Mouse (Mus musculus): ENCODE measurements at regions not wholly inside any gene's neighbourhood (a gene's known extent, or its start where the extent isn't known, plus 50 kb on each side); places are given as distances from the start of the nearest gene placed in this dataset.

GRCm38 (mm10) chr6:81731631-81732030 is 191.8 kb upstream of the Gcfc2 start:
- DNase-seq (no peak), ATAC-seq (ENCODE audit: low FRiP score, low TSS enrichment) (no peak)
- no peaks in the 10 kb centered on the region for H3K27me3 ChIP-seq (ENCODE audit: control insufficient read depth, insufficient read depth, low read length)
- whole genome bisulfite sequencing: 82% methylated on average over 5 of the region's 5 CpGs
- no peaks in the 10 kb centered on the region for H3K9me3 ChIP-seq (ENCODE audit: control insufficient read depth, low read length)
- H3K9ac ChIP-seq (replicated peaks; ENCODE audit: low read length): no peak overlapping the region
- no peak overlapping the region for H3K4me3 ChIP-seq (replicated peaks; ENCODE audit: low read depth, low read length)
- H3K27ac ChIP-seq (replicated peaks; ENCODE audit: low read depth, low read length): no peak overlapping the region
- no peaks in the 10 kb centered on the region for H3K36me3 ChIP-seq (ENCODE audit: control insufficient read depth, insufficient read depth, low read length)
- no peak overlapping the region for H3K4me2 ChIP-seq (ENCODE audit: low read length)
- H3K4me1 ChIP-seq (ENCODE audit: control insufficient read depth, insufficient read depth, low read length): no peaks in the 10 kb centered on the region

- Histone ChIP-seq H3K4me3 (replicated peaks; ENCODE audit: low read depth, low read length) (no peak overlapping the region), H3K4me2 (ENCODE audit: low read length) (no peak overlapping the region), H3K9ac (replicated peaks; ENCODE audit: low read length) (no peak overlapping the region), H3K36me3 (ENCODE audit: control insufficient read depth, insufficient read depth, low read length) (no peaks in the 10 kb centered on the region), H3K27me3 (ENCODE audit: control insufficient read depth, insufficient read depth, low read length) (no peaks in the 10 kb centered on the region), H3K27ac (replicated peaks; ENCODE audit: low read depth, low read length) (no peak overlapping the region), H3K4me1 (ENCODE audit: control insufficient read depth, insufficient read depth, low read length) (no peaks in the 10 kb centered on the region), H3K9me3 (ENCODE audit: control insufficient read depth, low read length) (no peaks in the 10 kb centered on the region)
- WGBS: 88% methylated on average over 3 of the region's 3 CpGs
- ATAC-seq (ENCODE audit: low FRiP score, low TSS enrichment) (no peak), DNase-seq (no peak)
These were observed 189.9 kb upstream of the Gcfc2 start for GRCm38 (mm10) chr6:81733527-81733926.

- DNase-seq (no peak), ATAC-seq (ENCODE audit: low FRiP score, low TSS enrichment) (no peak)
- Histone ChIP-seq H3K36me3 (ENCODE audit: control insufficient read depth, insufficient read depth, low read length) (no peaks in the 10 kb centered on the region), H3K4me2 (ENCODE audit: low read length) (no peak overlapping the region), H3K4me3 (replicated peaks; ENCODE audit: low read depth, low read length) (no peak overlapping the region), H3K27ac (replicated peaks; ENCODE audit: low read depth, low read length) (no peak overlapping the region), H3K9ac (replicated peaks; ENCODE audit: low read length) (no peak overlapping the region), H3K9me3 (ENCODE audit: control insufficient read depth, low read length) (no peaks in the 10 kb centered on the region), H3K27me3 (ENCODE audit: control insufficient read depth, insufficient read depth, low read length) (no peaks in the 10 kb centered on the region), H3K4me1 (ENCODE audit: control insufficient read depth, insufficient read depth, low read length) (no peaks in the 10 kb centered on the region)
- WGBS: 90% methylated on average over 5 of the region's 5 CpGs
These were observed 185.0 kb upstream of the Gcfc2 start for GRCm38 (mm10) chr6:81738466-81738865.

- H3K36me3 ChIP-seq (ENCODE audit: control insufficient read depth, insufficient read depth, low read length): no peaks in the 10 kb centered on the region
- H3K27me3 ChIP-seq (ENCODE audit: control insufficient read depth, insufficient read depth, low read length): no peaks in the 10 kb centered on the region
- DNase-seq (no peak), ATAC-seq (ENCODE audit: low FRiP score, low TSS enrichment) (peak; percentile 31; the same call in 1 of the 2 replicates)
- WGBS: 48% methylated on average over 3 of the region's 3 CpGs
- no peaks in the 10 kb centered on the region for H3K9me3 ChIP-seq (ENCODE audit: control insufficient read depth, low read length)
- H3K27ac ChIP-seq (replicated peaks; ENCODE audit: low read depth, low read length): no peak overlapping the region
- no peak overlapping the region for H3K4me2 ChIP-seq (ENCODE audit: low read length)
- H3K9ac ChIP-seq (replicated peaks; ENCODE audit: low read length): no peak overlapping the region
- H3K4me1 ChIP-seq (ENCODE audit: control insufficient read depth, insufficient read depth, low read length): no peaks in the 10 kb centered on the region
- no peak overlapping the region for H3K4me3 ChIP-seq (replicated peaks; ENCODE audit: low read depth, low read length)
These were observed 173.8 kb upstream of the Gcfc2 start for GRCm38 (mm10) chr6:81749681-81750080.

- DNase-seq: no peak
These were observed 171.8 kb upstream of the Gcfc2 start for GRCm38 (mm10) chr6:81751631-81752030.

GRCm38 (mm10) chr6:81756242-81756641 is 167.2 kb upstream of the Gcfc2 start:
- H3K9ac ChIP-seq (replicated peaks; ENCODE audit: low read length): no peak overlapping the region
- H3K4me3 ChIP-seq (replicated peaks; ENCODE audit: low read depth, low read length): no peak overlapping the region
- H3K4me1 ChIP-seq (ENCODE audit: control insufficient read depth, insufficient read depth, low read length): 0 out of 2 replicates have a peak, but pooled peaks cover 3% of the 10 kb centered on the region
- H3K27ac ChIP-seq (replicated peaks; ENCODE audit: low read depth, low read length): no peak overlapping the region
- 84% methylated on average over 7 of the region's 7 CpGs for WGBS
- DNase-seq: no peak
- H3K4me2 ChIP-seq (ENCODE audit: low read length): no peak overlapping the region
- no peaks in the 10 kb centered on the region for H3K36me3 ChIP-seq (ENCODE audit: control insufficient read depth, insufficient read depth, low read length)
- no peaks in the 10 kb centered on the region for H3K27me3 ChIP-seq (ENCODE audit: control insufficient read depth, insufficient read depth, low read length)
- no peak for ATAC-seq (ENCODE audit: low FRiP score, low TSS enrichment)
- H3K9me3 ChIP-seq (ENCODE audit: control insufficient read depth, low read length): no peaks in the 10 kb centered on the region

More at GRCm38 (mm10) chr6:81751631-81752030, 171.8 kb upstream of the Gcfc2 start:
- no peaks in the 10 kb centered on the region for H3K27me3 ChIP-seq (ENCODE audit: control insufficient read depth, insufficient read depth, low read length)
- ATAC-seq (ENCODE audit: low FRiP score, low TSS enrichment): no peak
- no peaks in the 10 kb centered on the region for H3K36me3 ChIP-seq (ENCODE audit: control insufficient read depth, insufficient read depth, low read length)
- no peak overlapping the region for H3K4me2 ChIP-seq (ENCODE audit: low read length)
- no peaks in the 10 kb centered on the region for H3K4me1 ChIP-seq (ENCODE audit: control insufficient read depth, insufficient read depth, low read length)
- H3K9me3 ChIP-seq (ENCODE audit: control insufficient read depth, low read length): no peaks in the 10 kb centered on the region
- H3K4me3 ChIP-seq (replicated peaks; ENCODE audit: low read depth, low read length): no peak overlapping the region
- H3K9ac ChIP-seq (replicated peaks; ENCODE audit: low read length): no peak overlapping the region
- no peak overlapping the region for H3K27ac ChIP-seq (replicated peaks; ENCODE audit: low read depth, low read length)
- WGBS: 95% methylated on average over 5 of the region's 5 CpGs

GRCm38 (mm10) chr6:81758876-81759275 is 164.6 kb upstream of the Gcfc2 start:
- Histone ChIP-seq H3K9ac (replicated peaks; ENCODE audit: low read length) (no peak overlapping the region), H3K36me3 (ENCODE audit: control insufficient read depth, insufficient read depth, low read length) (no peaks in the 10 kb centered on the region), H3K4me1 (ENCODE audit: control insufficient read depth, insufficient read depth, low read length) (0 out of 2 replicates have a peak, but pooled peaks cover 3% of the 10 kb centered on the region), H3K4me2 (ENCODE audit: low read length) (no peak overlapping the region), H3K4me3 (replicated peaks; ENCODE audit: low read depth, low read length) (no peak overlapping the region), H3K27ac (replicated peaks; ENCODE audit: low read depth, low read length) (no peak overlapping the region), H3K9me3 (ENCODE audit: control insufficient read depth, low read length) (no peaks in the 10 kb centered on the region), H3K27me3 (ENCODE audit: control insufficient read depth, insufficient read depth, low read length) (no peaks in the 10 kb centered on the region)
- no peak for DNase-seq
- ATAC-seq (ENCODE audit: low FRiP score, low TSS enrichment): no peak
- 90% methylated on average over 5 of the region's 5 CpGs for WGBS

- Histone ChIP-seq H3K36me3 (ENCODE audit: control insufficient read depth, insufficient read depth, low read length) (no peaks in the 10 kb centered on the region), H3K4me2 (ENCODE audit: low read length) (no peak overlapping the region), H3K9ac (replicated peaks; ENCODE audit: low read length) (no peak overlapping the region), H3K27me3 (ENCODE audit: control insufficient read depth, insufficient read depth, low read length) (no peaks in the 10 kb centered on the region), H3K4me3 (replicated peaks; ENCODE audit: low read depth, low read length) (no peak overlapping the region), H3K9me3 (ENCODE audit: control insufficient read depth, low read length) (no peaks in the 10 kb centered on the region), H3K27ac (replicated peaks; ENCODE audit: low read depth, low read length) (no peak overlapping the region), H3K4me1 (ENCODE audit: control insufficient read depth, insufficient read depth, low read length) (0 out of 2 replicates have a peak, but pooled peaks cover 3% of the 10 kb centered on the region)
- ATAC-seq (ENCODE audit: low FRiP score, low TSS enrichment) (peak; percentile 74; the same call in 1 of the 2 replicates), DNase-seq (peak; percentile 61)
- 50% methylated on average over 2 of the region's 2 CpGs for WGBS
These were observed 163.3 kb upstream of the Gcfc2 start for GRCm38 (mm10) chr6:81760181-81760580.

- Histone ChIP-seq H3K4me2 (ENCODE audit: low read length) (no peak overlapping the region), H3K36me3 (ENCODE audit: control insufficient read depth, insufficient read depth, low read length) (no peaks in the 10 kb centered on the region), H3K9ac (replicated peaks; ENCODE audit: low read length) (no peak overlapping the region), H3K27me3 (ENCODE audit: control insufficient read depth, insufficient read depth, low read length) (no peaks in the 10 kb centered on the region), H3K4me3 (replicated peaks; ENCODE audit: low read depth, low read length) (no peak overlapping the region), H3K9me3 (ENCODE audit: control insufficient read depth, low read length) (no peaks in the 10 kb centered on the region), H3K4me1 (ENCODE audit: control insufficient read depth, insufficient read depth, low read length) (0 out of 2 replicates have a peak, but pooled peaks cover under 1% of the 10 kb centered on the region), H3K27ac (replicated peaks; ENCODE audit: low read depth, low read length) (no peak overlapping the region)
- 87% methylated on average over 7 of the region's 7 CpGs for WGBS
- DNase-seq (no peak), ATAC-seq (ENCODE audit: low FRiP score, low TSS enrichment) (no peak)
These were observed 157.6 kb upstream of the Gcfc2 start for GRCm38 (mm10) chr6:81765831-81766230.
